Mouse (Mus musculus) adrenal gland, adult 18-20 months (tissue): ENCODE measurements at regions not wholly inside any gene's neighbourhood (a gene's known extent, or its start where the extent isn't known, plus 50 kb on each side); places are given as distances from the start of the nearest gene placed in this dataset.

ENCODE experiments used
- DNase-seq, 2 experiments: peaks; one replicate each; pipeline ENCODE4 v3.0.0; 2021 to 2022; ENCODE audit warnings: low spot score in 2 of 2

DNA sequence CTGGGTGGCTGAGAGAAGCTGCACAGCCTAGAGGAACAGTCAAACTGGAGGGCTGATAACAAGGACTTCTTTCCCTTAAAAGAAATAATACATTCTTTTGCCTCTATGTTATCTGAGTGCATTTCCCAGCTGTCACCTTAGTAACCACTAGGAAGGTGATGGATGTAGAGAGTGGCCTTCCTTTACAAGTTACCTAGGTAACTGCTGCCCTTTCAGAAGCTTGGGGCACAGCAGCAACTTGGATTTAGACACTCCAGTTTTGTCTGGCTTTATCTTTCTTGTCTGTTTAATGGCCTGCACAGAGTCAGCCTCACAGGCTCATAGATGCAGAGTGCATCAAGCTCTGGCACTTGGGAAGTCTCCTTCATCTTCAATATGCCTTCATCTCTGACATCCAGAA lies 101.4 kb upstream of the Shh start:
- DNase-seq: no peak

DNA sequence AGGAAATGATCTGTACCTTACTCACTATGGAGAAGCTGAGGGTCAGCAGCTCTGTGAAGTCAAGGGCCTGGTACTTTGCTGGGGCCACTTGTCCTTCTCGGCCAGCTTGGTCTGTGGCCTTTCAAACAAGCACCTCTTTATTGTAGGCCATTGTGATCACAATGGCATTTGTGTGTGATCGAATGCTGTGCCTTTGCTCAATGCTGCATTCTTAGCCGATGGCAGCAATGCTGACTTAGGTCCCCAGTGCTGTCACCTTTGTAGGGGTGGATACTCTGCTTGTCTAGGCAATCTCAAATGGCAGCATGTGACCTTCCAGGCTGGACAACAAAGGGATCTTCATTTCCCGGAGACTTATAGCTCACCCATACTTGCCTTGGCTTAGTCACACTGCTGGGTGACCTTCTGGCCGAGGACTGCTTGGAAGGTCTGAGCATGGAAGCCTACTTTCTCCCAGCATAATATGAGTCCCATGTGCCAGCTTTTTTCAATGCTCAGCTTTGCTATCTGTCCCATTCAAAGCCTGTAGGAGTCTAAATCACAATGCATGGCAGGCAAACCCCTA lies 100.4 kb upstream of the Shh start:
- DNase-seq: no peak

DNA sequence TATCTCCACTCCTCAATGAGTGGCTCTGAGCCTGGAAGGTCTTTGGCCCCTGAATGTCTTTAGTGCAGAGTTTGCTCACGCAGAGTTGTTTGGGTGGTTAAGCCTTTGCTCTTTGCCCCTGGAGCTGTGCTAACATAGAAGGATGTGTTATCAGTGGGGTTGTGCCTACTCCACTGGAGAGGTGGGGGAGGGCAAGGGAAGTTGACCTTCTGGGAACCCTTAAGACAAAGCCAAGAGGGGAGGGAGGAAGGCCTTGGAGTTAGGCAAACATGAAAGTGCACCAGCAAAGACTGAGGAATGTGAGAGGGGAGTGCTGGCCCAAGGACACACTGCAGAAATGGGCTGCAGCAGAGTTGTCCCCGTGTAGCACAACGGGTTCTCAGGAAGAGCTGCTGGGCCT lies 96.3 kb upstream of the Shh start:
- no peak for DNase-seq

DNA sequence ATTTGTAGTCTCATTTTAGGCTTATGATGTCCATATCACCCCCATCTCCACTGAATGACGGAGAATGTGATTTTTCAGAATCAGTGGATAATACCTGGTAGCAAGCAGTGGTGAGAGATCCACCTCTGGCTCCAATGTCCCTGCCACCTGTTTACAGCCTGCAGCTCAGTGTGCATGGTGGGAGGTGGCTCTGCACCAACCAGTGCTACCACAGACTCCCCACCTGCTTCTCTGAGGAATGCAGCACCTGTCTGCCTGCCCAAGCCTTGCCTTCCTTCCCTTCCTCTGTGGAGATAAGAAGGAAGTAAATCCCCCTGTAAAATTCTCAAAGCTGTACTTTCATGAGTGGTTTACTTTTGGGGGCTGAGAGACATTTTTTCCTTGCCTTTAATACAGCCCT lies 95.9 kb upstream of the Shh start:
- no peak for DNase-seq

DNA sequence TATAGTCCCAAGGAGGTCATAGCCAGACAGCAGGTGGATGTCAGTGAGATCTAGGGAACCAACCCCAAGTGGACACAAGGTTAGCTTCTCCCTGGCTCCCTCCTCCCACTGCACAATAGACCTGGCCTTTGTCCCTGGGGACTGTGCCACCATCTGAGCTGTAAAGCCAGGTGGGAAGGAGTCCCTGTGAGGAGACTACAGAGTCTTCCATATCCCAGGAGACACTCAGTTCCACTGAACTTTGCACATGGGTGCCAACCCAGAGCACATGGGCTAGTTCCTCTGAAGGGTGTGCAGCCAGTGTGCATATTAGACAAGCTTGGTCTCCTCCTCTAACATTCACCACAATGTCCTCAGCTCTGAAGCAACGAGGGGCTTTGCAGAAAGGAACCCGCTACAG lies 86.5 kb upstream of the Shh start:
- no peak for DNase-seq

DNA sequence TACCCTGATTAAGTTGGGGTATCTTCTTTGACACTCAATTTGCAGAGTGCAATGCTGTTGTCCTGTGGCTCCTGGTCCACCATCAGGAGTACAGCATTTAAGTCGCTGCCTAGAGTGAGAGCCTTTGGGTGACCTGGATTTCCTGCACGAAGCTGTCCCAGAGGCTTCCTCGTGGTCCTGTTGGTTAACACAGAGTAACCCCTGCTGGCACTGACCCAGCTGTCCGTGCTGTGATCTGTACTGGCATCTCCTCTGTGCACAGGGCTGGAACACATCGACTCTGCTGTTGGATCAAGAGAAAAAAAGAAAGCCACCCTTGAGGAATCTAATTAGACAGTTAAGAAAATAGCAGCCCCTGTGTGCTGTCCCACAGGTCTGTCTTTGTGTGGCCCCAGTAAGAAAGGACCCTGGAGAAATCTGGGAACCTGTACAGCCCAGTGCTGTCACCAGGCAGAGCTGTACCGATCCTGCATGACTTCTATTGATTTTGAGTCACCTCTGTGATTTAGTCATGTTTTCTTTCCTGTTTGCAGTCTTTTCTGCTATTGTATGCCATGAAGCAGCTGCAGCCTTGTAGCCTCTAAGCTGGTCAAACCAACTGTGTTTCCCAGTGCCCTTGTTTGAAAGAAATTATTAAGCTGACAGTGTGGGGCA lies 63.3 kb upstream of the Shh start:
- DNase-seq: no peak

DNA sequence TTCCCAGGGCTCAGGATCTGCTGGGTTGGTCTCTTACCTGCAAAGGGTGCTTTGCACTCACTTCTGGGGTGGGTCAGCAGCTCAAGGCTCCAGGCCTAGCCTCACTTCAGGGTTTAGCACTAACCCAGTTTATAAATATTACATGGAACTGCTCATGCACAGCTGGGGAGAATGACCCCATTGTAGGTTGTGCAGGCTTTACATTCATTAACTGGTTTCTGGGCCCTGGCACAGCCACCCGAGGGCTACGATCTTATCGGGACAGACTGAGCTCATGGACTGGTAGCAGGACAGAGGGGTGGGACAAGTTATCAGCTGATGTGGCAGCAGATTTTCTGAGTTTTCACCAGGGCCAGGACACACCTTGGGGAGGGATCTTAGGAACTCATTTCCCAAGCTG lies 59.4 kb upstream of the Shh start:
- DNase-seq: no peak

DNA sequence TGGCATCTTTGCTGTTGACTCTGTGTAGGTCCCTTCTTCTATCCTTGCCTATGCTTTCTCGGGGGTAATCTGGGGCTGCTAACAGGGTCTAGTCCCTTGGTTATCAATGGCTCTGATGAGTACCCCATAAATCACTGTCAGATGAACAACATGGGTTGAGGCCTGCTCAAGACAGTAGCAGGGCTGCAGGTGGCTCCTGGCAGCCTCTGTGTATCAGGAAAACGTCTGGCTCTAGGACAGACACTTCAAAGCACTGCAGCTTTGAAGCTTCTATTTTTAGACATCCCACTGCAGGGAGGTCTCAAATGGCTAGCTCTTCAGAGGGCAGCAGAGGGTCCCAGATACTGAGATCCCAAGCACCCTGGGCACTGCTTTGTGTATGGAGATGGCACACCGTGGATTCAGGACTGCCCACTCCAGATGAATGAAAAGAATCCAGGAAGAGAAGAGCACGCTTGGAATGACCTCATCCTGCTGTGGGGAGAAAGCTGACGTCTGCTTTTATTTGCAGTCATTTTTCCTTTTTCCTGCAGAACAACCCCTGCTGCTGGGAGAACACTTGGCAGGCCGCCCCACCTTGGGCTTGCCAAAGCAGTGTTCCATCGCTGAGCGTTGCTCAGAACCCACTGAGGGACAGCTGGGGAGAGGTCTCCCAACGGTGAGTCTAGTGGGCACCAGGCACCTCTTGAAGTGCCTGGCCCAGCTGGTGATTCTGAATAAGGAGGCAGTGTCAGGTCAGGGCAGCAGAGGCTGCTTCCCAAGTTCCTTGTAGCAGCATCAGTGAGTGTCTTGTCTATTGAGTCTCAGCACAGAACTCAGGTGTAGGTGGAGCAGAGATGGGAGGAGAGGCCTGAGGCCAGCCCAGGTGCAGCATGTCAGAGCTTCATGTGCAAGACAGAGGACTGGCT lies 54.0 kb upstream of the Shh start:
- DNase-seq: peak; percentile 32 to 59

DNA sequence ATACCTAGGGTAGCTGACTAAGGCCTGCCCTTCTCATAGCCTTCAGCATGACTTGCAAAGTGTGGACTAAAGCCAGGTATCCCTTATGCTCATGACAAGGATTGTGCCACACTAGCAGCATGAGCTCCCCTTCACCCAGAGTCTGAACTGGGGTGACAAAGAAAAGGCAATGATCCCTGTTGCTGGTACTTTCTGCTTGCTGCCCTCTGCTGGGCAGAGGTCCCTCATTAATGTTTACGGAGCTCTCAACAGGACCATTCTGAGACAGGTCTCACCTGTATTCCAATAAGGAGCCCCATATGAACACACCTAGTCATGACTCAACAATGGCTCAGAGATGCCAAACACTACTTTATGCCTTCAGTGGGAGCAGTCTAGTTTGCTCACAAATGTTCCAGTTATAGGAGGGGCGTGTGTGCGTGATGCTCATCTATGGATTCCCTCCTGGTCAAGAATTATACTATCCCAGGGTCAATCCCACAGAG lies 52.0 kb upstream of the Shh start:
- no peak for DNase-seq
